Mouse (Mus musculus): ENCODE data around the gene Ms4a12. TPM values are rescaled to one million over a fixed set of nuclear protein-coding genes. Genes with fewer than 3 reads are reported as not detected.
"Not testable (repeated sequence)": the region's sequence is repeated elsewhere in the genome, so short reads cannot be mapped to it uniquely, and the experiment has no call there.

Ms4a12 gene
- not detected in 2 replicates for polyA plus RNA-seq (2015; fragmentation: Nextera tagmentation; extraction: Ambion mirVana)

DNA sequence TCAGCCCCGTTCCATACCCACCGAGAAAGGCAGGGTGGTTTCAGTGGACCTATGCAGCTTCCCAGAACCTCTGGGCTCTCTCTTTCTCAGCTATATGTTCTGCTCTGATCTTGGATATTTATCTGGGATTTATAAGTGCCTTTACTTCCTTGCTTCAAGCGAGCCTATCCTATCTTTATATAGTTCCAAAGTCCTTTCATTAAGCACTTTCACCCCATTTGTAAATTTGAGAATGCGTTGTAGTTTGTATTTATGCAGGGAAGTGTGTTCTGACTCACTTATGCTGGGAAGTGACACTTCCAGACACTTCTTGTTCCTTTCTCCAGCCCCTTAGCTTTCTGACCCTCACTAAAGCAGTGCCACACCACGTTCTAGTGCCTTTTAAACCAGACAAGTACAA, at the start of gene Ms4a12:
TSS of gene Ms4a12 (minus strand) at position 101 of the 400 bp plus-strand sequence.
- Histone ChIP-seq H3K9me3 (no peaks in the 10 kb centered on the region), H3K4me2 (no peak within 1 kb of the TSS), H3K9ac (no peak within 1 kb of the TSS), H3K27me3 (no peaks in the 10 kb centered on the region), H3K4me1 (no peaks in the 10 kb centered on the region), H3K36me3 (no peaks in the 10 kb centered on the region), H3K4me3 (no peak within 1 kb of the TSS), H3K27ac (no peak within 1 kb of the TSS)
- 72% methylated on average over 5 of the region's 5 CpGs for WGBS
- no peak for ATAC-seq (ENCODE audit: insufficient number of reproducible peaks, low FRiP score, low TSS enrichment, low read depth)

DNA sequence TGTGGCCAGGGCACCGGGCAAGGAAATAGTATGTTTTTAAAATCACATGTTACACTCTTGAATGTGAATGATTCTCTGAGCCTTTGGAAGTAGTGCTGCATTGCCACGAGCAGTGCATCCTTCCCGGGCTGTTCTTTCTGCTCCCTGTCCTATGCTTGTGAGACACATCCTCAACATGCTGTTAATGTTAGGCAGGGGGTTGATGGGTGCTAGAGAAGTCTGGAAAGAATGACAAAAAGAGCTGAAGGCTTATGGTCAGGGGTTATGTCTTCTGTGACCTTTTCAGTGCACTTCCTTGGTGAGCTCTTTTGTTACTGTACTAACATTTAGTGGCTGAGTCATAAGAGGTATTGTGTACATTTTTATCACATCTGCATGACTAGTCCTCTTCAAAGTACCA, 48.0 kb upstream of the Ms4a12 start:
- no peaks in the 10 kb centered on the region for H3K36me3 ChIP-seq
- H3K9ac ChIP-seq = no peak overlapping the region
- no peaks in the 10 kb centered on the region for H3K9me3 ChIP-seq
- H3K4me2 ChIP-seq = no peak overlapping the region
- WGBS = 80% methylated on average over 3 of the region's 3 CpGs
- no peak overlapping the region for H3K27ac ChIP-seq
- H3K27me3 ChIP-seq = no peaks in the 10 kb centered on the region
- ATAC-seq (ENCODE audit: insufficient number of reproducible peaks, low FRiP score, low TSS enrichment, low read depth) = no peak
- H3K4me1 ChIP-seq = no peaks in the 10 kb centered on the region
- H3K4me3 ChIP-seq = no peak overlapping the region

GRCm38 (mm10) chr19:11276431-11276830, 44.2 kb upstream of the Ms4a12 start:
- WGBS = 53% methylated on average over 5 of the region's 5 CpGs
- no peaks in the 10 kb centered on the region for H3K27me3 ChIP-seq
- H3K27ac ChIP-seq = no peak overlapping the region
- H3K9me3 ChIP-seq = no peaks in the 10 kb centered on the region
- no peaks in the 10 kb centered on the region for H3K36me3 ChIP-seq
- H3K9ac ChIP-seq = no peak overlapping the region
- H3K4me2 ChIP-seq = no peak overlapping the region
- H3K4me1 ChIP-seq = no peaks in the 10 kb centered on the region
- ATAC-seq (ENCODE audit: insufficient number of reproducible peaks, low FRiP score, low TSS enrichment, low read depth) = no peak
- no peak overlapping the region for H3K4me3 ChIP-seq

GRCm38 (mm10) chr19:11266956-11267355, 34.7 kb upstream of the Ms4a12 start:
- WGBS = 70% methylated on average over 4 of the region's 4 CpGs
- Histone ChIP-seq H3K27me3 (no peaks in the 10 kb centered on the region), H3K4me2 (no peak overlapping the region), H3K4me1 (no peaks in the 10 kb centered on the region), H3K36me3 (no peaks in the 10 kb centered on the region), H3K9me3 (no peaks in the 10 kb centered on the region; the same call in 1 of the 2 replicates), H3K27ac (no peak overlapping the region), H3K4me3 (no peak overlapping the region), H3K9ac (no peak overlapping the region)
- ATAC-seq (ENCODE audit: insufficient number of reproducible peaks, low FRiP score, low TSS enrichment, low read depth) = no peak

DNA sequence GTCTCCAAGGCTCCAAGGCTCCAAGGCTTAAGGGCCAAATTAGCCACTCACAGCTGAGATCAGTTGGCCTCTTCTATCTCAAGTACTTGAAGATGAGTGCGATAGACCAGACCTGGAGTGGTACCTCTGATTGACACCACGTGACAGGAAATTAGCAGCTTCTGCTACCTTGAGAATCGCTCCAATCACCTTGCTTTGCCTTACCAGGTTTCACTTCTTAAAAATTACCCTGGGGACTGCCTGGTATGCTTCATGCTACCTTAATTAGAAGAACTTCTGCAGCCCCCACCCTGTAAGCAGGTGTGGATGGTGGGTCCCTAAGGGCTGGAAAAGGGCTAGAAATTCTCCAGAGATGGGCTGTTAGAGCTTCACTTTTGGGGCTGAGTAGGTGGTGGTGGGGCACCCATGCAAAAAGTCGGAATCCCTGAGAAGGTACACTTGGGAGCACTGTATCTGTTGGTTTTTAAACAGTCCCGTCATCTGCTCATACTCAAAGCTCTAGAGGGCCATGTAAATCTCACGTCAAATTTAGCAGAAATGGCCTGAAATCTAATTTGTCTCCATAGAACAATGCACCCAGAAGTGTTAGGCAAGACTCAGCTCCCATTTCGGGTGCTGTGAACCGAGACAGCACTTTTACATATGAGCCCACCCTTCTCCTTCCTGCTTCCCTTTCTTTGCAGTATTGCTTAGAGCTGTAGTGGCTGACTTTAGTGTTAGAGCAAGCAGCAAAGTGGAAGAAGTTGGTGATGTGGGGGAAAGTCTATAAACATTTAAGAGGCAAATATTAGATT, 34.0 kb upstream of the Ms4a12 start, which contains the start of gene Ms4a1:
TSS of gene Ms4a1 (minus strand) at position 190 of the 794 bp plus-strand sequence.
- ATAC-seq (ENCODE audit: insufficient number of reproducible peaks, low FRiP score, low TSS enrichment, low read depth) = no peak
- Histone ChIP-seq H3K4me2 (no peak within 1 kb of the TSS), H3K4me3 (no peak within 1 kb of the TSS), H3K27me3 (no peaks in the 10 kb centered on the region), H3K27ac (no peak within 1 kb of the TSS), H3K36me3 (no peaks in the 10 kb centered on the region), H3K9ac (no peak within 1 kb of the TSS), H3K4me1 (no peaks in the 10 kb centered on the region), H3K9me3 (no peaks in the 10 kb centered on the region; the same call in 1 of the 2 replicates)
- WGBS = 80% methylated on average over 8 of the region's 8 CpGs

DNA sequence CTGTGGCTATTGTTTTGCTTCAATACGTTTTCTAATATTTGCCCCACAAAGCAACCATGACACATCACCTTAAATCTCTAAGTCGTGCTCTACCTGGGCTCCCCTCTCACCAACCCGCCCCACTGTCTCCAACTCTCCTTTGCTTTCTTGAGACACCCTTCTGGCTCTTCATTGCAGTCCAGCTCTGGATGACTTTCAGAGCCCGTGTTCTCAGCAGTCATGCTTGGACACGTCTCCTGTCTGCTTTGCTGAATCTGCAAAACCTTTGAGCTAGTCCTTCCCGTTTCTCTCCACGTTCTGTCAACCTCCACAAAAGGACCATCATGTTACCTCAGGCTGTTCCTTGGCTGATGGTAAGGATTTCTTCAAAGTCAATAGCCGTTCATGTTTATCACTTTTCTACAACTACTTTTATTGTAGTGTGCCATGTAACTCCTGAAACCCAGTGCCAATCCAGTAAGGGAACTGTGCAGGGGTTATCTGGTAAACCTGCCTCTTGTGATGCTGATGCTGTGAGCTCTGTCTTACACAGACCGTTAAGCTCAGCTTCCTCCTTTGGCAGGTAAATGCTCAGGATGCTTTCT, 32.4 kb upstream of the Ms4a12 start:
- WGBS = 75% methylated on average over 9 of the region's 9 CpGs
- no peak overlapping the region for H3K27ac ChIP-seq
- ATAC-seq (ENCODE audit: insufficient number of reproducible peaks, low FRiP score, low TSS enrichment, low read depth) = no peak

GRCm38 (mm10) chr19:11263549-11263948, 31.3 kb upstream of the Ms4a12 start:
- ATAC-seq (ENCODE audit: insufficient number of reproducible peaks, low FRiP score, low TSS enrichment, low read depth) = no peak
- H3K4me3 ChIP-seq = no peak overlapping the region
- no peaks in the 10 kb centered on the region for H3K36me3 ChIP-seq
- no peak overlapping the region for H3K9ac ChIP-seq
- no peak overlapping the region for H3K4me2 ChIP-seq
- H3K4me1 ChIP-seq = no peaks in the 10 kb centered on the region
- no peaks in the 10 kb centered on the region for H3K27me3 ChIP-seq
- no peaks in the 10 kb centered on the region; the same call in 1 of the 2 replicates for H3K9me3 ChIP-seq
- 71% methylated on average over 3 of the region's 3 CpGs for WGBS
- H3K27ac ChIP-seq = no peak overlapping the region

More for the DNA sequence above, 32.4 kb upstream of the Ms4a12 start:
- no peak overlapping the region for H3K4me2 ChIP-seq
- no peaks in the 10 kb centered on the region for H3K4me1 ChIP-seq
- no peak overlapping the region for H3K9ac ChIP-seq
- H3K36me3 ChIP-seq = no peaks in the 10 kb centered on the region
- no peaks in the 10 kb centered on the region; the same call in 1 of the 2 replicates for H3K9me3 ChIP-seq
- no peak overlapping the region for H3K4me3 ChIP-seq
- H3K27me3 ChIP-seq = no peaks in the 10 kb centered on the region

- not testable (repeated sequence) for H3K9ac ChIP-seq; ATAC-seq (ENCODE audit: insufficient number of reproducible peaks, low FRiP score, low TSS enrichment, low read depth); H3K4me3 ChIP-seq; H3K36me3 ChIP-seq; H3K4me1 ChIP-seq; H3K9me3 ChIP-seq; H3K27ac ChIP-seq; H3K27me3 ChIP-seq; H3K4me2 ChIP-seq
- WGBS = 70% methylated on average over 4 of the region's 4 CpGs
Measured at GRCm38 (mm10) chr19:11262932-11263331, 30.7 kb upstream of the Ms4a12 start.

DNA sequence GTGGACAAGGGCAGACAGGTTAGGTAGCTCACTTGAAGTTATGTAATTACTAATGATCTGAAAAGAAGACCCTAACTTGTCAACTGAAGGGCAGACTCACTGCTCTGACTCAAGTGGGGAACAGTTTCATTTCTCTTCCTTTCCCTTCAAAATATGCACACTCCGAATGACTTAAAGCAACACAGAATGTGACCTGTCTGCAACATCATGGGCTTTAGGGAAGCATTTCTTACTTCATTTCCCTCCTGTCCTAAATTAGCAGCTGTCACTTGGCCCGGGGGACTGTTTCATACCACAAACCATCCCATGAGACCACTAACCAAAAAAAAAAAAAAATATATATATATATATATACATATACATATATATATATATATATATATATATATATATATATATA, 29.3 kb upstream of the Ms4a12 start:
- no peak for ATAC-seq (ENCODE audit: insufficient number of reproducible peaks, low FRiP score, low TSS enrichment, low read depth)
- Histone ChIP-seq H3K36me3 (no peaks in the 10 kb centered on the region), H3K27ac (no peak overlapping the region), H3K27me3 (no peaks in the 10 kb centered on the region), H3K4me3 (no peak overlapping the region), H3K9ac (no peak overlapping the region), H3K4me2 (no peak overlapping the region), H3K4me1 (no peaks in the 10 kb centered on the region), H3K9me3 (no peaks in the 10 kb centered on the region)
- WGBS = 72% methylated on average over 2 of the region's 2 CpGs

- Histone ChIP-seq H3K36me3 (no peaks in the 10 kb centered on the region), H3K27ac (no peak overlapping the region), H3K4me2 (no peak overlapping the region), H3K4me3 (no peak overlapping the region), H3K9ac (no peak overlapping the region), H3K27me3 (no peaks in the 10 kb centered on the region), H3K9me3 (no peaks in the 10 kb centered on the region), H3K4me1 (no peaks in the 10 kb centered on the region)
- no peak for ATAC-seq (ENCODE audit: insufficient number of reproducible peaks, low FRiP score, low TSS enrichment, low read depth)
Measured at GRCm38 (mm10) chr19:11244230-11244629, 12.0 kb upstream of the Ms4a12 start.

DNA sequence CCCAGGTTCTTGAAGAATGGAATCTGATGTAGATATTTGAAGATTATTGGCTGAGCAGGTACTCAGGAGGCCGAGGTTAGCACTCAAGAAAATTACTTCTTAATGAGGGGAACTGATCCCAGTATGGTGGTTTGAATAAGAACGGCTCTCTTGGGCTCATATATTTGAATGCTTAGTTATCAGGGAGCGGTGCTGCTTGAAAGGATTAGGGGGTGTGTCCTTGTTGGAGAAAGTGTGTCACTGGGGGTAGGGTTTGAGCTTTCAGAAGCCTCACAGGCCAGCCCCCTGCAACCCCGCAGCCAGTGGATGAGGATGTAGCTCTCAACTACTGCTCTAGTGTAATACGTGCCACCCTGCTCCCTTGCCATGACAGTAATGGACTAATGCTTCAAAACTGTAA, 10.3 kb upstream of the Ms4a12 start:
- Histone ChIP-seq H3K9ac (no peak overlapping the region), H3K27me3 (no peaks in the 10 kb centered on the region), H3K9me3 (no peaks in the 10 kb centered on the region), H3K4me3 (no peak overlapping the region), H3K36me3 (no peaks in the 10 kb centered on the region), H3K4me1 (no peaks in the 10 kb centered on the region), H3K4me2 (no peak overlapping the region), H3K27ac (no peak overlapping the region)
- no peak for ATAC-seq (ENCODE audit: insufficient number of reproducible peaks, low FRiP score, low TSS enrichment, low read depth)
- 59% methylated on average over 5 of the region's 5 CpGs for WGBS

GRCm38 (mm10) chr19:11235820-11236219, 3.6 kb upstream of the Ms4a12 start:
- Histone ChIP-seq H3K27ac (no peak overlapping the region), H3K27me3 (no peaks in the 10 kb centered on the region), H3K4me2 (no peak overlapping the region), H3K9me3 (no peaks in the 10 kb centered on the region), H3K36me3 (no peaks in the 10 kb centered on the region), H3K4me3 (no peak overlapping the region), H3K4me1 (no peaks in the 10 kb centered on the region), H3K9ac (no peak overlapping the region)
- ATAC-seq (ENCODE audit: insufficient number of reproducible peaks, low FRiP score, low TSS enrichment, low read depth) = no peak

Data from limb, embryonic 15.5 days (tissue).